Mouse (Mus musculus) lung, embryonic 16.5 days (tissue): ENCODE data around the gene Tut1. TPM values are rescaled to one million over a fixed set of nuclear protein-coding genes. Genes with fewer than 3 reads are reported as not detected.

ENCODE experiments used
- ATAC-seq: fragments of 200-750 bp; cut with Nextera tagmentation; 2 replicates; pipeline ENCODE4 v1.8.0; 2017; ENCODE audit warnings: low read depth, mild to moderate bottlenecking, moderate library complexity
- H3K27ac ChIP-seq: fragments of 300-500 bp; sonication (generic); 2 replicates; pipeline ENCODE4 v1.5.1; 2014; ENCODE audit warnings: mild to moderate bottlenecking, control low read depth, low read length
- H3K27me3 ChIP-seq: fragments of 300-500 bp; sonication (generic); 2 replicates; pipeline ENCODE4 v1.6.1; 2014; ENCODE audit warnings: low read depth, low read length, mixed read lengths; ENCODE audit not compliant: control insufficient read depth, insufficient read depth
- H3K36me3 ChIP-seq: fragments of 300-500 bp; sonication (generic); 2 replicates; pipeline ENCODE4 v1.6.1; 2014; ENCODE audit warnings: low read length; ENCODE audit not compliant: control insufficient read depth, insufficient read depth
- H3K4me1 ChIP-seq: fragments of 300-500 bp; sonication (generic); replicated peaks from 2 replicates; pipeline ENCODE4 v1.6.1; 2014; ENCODE audit warnings: low read length, mixed read lengths; ENCODE audit not compliant: control insufficient read depth, insufficient read depth
- H3K4me2 ChIP-seq: fragments of 300-500 bp; sonication (generic); 2 replicates; pipeline ENCODE4 v1.6.1; 2014; ENCODE audit warnings: low read depth, low read length, control low read depth
- H3K4me3 ChIP-seq: fragments of 300-500 bp; sonication (generic); 2 replicates; pipeline ENCODE4 v1.5.1; 2014; ENCODE audit warnings: mild to moderate bottlenecking, low read length, control low read depth
- H3K9ac ChIP-seq: fragments of 300-500 bp; sonication (generic); 2 replicates; pipeline ENCODE4 v1.6.1; 2014; ENCODE audit warnings: low read length, control low read depth
- H3K9me3 ChIP-seq: fragments of 300-500 bp; sonication (generic); 2 replicates; pipeline ENCODE4 v1.6.1; 2016; ENCODE audit warnings: low read length; ENCODE audit not compliant: control insufficient read depth
- WGBS: fragments of 180-500 bp; shearing (Covaris S2); extraction: QIAGEN DNeasy Blood & Tissue Kit; methylation state at CpG from one replicate; pipeline ENCODE4 v1.1.7; 2014; 5-methylcytosine and 5-hydroxymethylcytosine counted together
- polyA plus RNA-seq: library from polyadenylated mRNA; unstranded; fragments of >200 nt; fragmentation: Nextera tagmentation; extraction: Ambion mirVana; gene quantifications from 2 replicates; pipeline ENCODE4 v1.2.1, GENCODE M21; 2015

The Tut1 gene
- polyA plus RNA-seq, 1 experiment from 2014 or later: 27.5 TPM

GRCm38 (mm10) chr19:8974638-8975037 lies 21.0 kb downstream of the Tut1 start:
- no peak for ATAC-seq
- Histone ChIP-seq H3K27me3 (no peaks in the 10 kb centered on the region), H3K36me3 (peaks cover 75% of the 10 kb centered on the region), H3K4me2 (no peak overlapping the region), H3K4me3 (no peak overlapping the region), H3K9ac (no peak overlapping the region), H3K9me3 (no peaks in the 10 kb centered on the region), H3K4me1 (no peaks in the 10 kb centered on the region), H3K27ac (no peak overlapping the region)
- 68% methylated on average over 1 of the region's 1 CpGs for WGBS

- Histone ChIP-seq H3K4me1 (no peaks in the 10 kb centered on the region; the same call in 1 of the 2 replicates), H3K27me3 (no peaks in the 10 kb centered on the region), H3K9me3 (no peaks in the 10 kb centered on the region), H3K36me3 (peaks cover 69% of the 10 kb centered on the region), H3K27ac (no peak overlapping the region), H3K4me3 (no peak overlapping the region), H3K4me2 (no peak overlapping the region), H3K9ac (no peak overlapping the region)
- WGBS: 94% methylated on average over 2 of the region's 2 CpGs
- no peak for ATAC-seq
Measured at GRCm38 (mm10) chr19:8975491-8975890, 21.8 kb downstream of the Tut1 start.

GRCm38 (mm10) chr19:8976535-8976934 lies 22.9 kb downstream of the Tut1 start:
- peak; percentile 79 for ATAC-seq
- Histone ChIP-seq H3K4me3 (no peak overlapping the region), H3K27ac (no peak overlapping the region), H3K4me2 (no peak overlapping the region), H3K36me3 (peaks cover 60% of the 10 kb centered on the region), H3K4me1 (peaks cover 3% of the 10 kb centered on the region; the same call in 1 of the 2 replicates), H3K9me3 (no peaks in the 10 kb centered on the region), H3K9ac (no peak overlapping the region), H3K27me3 (no peaks in the 10 kb centered on the region)
- 37% methylated on average over 3 of the region's 3 CpGs for WGBS

GRCm38 (mm10) chr19:8980771-8981170 lies 27.1 kb downstream of the Tut1 start:
- Histone ChIP-seq H3K27ac (no peak overlapping the region), H3K4me2 (no peak overlapping the region), H3K4me1 (peaks cover 39% of the 10 kb centered on the region), H3K36me3 (peaks cover 23% of the 10 kb centered on the region), H3K9ac (no peak overlapping the region), H3K27me3 (no peaks in the 10 kb centered on the region), H3K4me3 (no peak overlapping the region), H3K9me3 (no peaks in the 10 kb centered on the region)
- 58% methylated on average over 5 of the region's 5 CpGs for WGBS
- no peak for ATAC-seq

- H3K9ac ChIP-seq: no peak overlapping the region
- no peak for ATAC-seq
- 48% methylated on average over 2 of the region's 2 CpGs for WGBS
- peaks cover 23% of the 10 kb centered on the region for H3K36me3 ChIP-seq
- H3K27ac ChIP-seq: peak overlapping the region; percentile 64; the same call in 1 of the 2 replicates
- H3K4me1 ChIP-seq: peaks cover 44% of the 10 kb centered on the region
- no peak overlapping the region for H3K4me3 ChIP-seq
- no peak overlapping the region for H3K4me2 ChIP-seq
- H3K27me3 ChIP-seq: no peaks in the 10 kb centered on the region
- H3K9me3 ChIP-seq: no peaks in the 10 kb centered on the region
Measured at GRCm38 (mm10) chr19:8981450-8982168, 28.0 kb downstream of the Tut1 start.

GRCm38 (mm10) chr19:8982303-8983149 lies 28.9 kb downstream of the Tut1 start:
- no peak overlapping the region for H3K4me2 ChIP-seq
- no peaks in the 10 kb centered on the region for H3K27me3 ChIP-seq
- H3K27ac ChIP-seq: peak overlapping the region; percentile 64
- H3K9ac ChIP-seq: 0 out of 2 replicates have a peak overlapping the region, but pooled peaks have one; percentile 1
- 36% methylated on average over 5 of the region's 5 CpGs for WGBS
- no peak overlapping the region for H3K4me3 ChIP-seq
- ATAC-seq: peak; percentile 52
- peaks cover 19% of the 10 kb centered on the region for H3K36me3 ChIP-seq
- H3K9me3 ChIP-seq: no peaks in the 10 kb centered on the region
- peaks cover 44% of the 10 kb centered on the region for H3K4me1 ChIP-seq

GRCm38 (mm10) chr19:8983150-8983650 lies 29.6 kb downstream of the Tut1 start:
- no peaks in the 10 kb centered on the region for H3K27me3 ChIP-seq
- peaks cover 49% of the 10 kb centered on the region for H3K4me1 ChIP-seq
- no peaks in the 10 kb centered on the region for H3K9me3 ChIP-seq
- no peak overlapping the region for H3K9ac ChIP-seq
- H3K4me3 ChIP-seq: no peak overlapping the region
- no peak overlapping the region for H3K4me2 ChIP-seq
- 18% methylated on average over 4 of the region's 4 CpGs for whole genome bisulfite sequencing
- peak; percentile 53 for ATAC-seq
- peaks cover 14% of the 10 kb centered on the region for H3K36me3 ChIP-seq
- H3K27ac ChIP-seq: peak overlapping the region; percentile 64

GRCm38 (mm10) chr19:8984255-8984868 lies 30.7 kb downstream of the Tut1 start:
- Histone ChIP-seq H3K9ac (peak overlapping the region; percentile 21; the same call in 1 of the 2 replicates), H3K27ac (peak overlapping the region; percentile 45; the same call in 1 of the 2 replicates), H3K4me2 (no peak overlapping the region; the same call in 1 of the 2 replicates), H3K4me1 (peaks cover 55% of the 10 kb centered on the region), H3K4me3 (no peak overlapping the region), H3K36me3 (peaks cover 4% of the 10 kb centered on the region), H3K27me3 (no peaks in the 10 kb centered on the region), H3K9me3 (no peaks in the 10 kb centered on the region)
- 12% methylated on average over 7 of the region's 7 CpGs for WGBS
- no peak for ATAC-seq

GRCm38 (mm10) chr19:8985891-8986290 lies 32.2 kb downstream of the Tut1 start:
- no peak overlapping the region for H3K9ac ChIP-seq
- H3K4me3 ChIP-seq: no peak overlapping the region
- no peaks in the 10 kb centered on the region for H3K36me3 ChIP-seq
- peaks cover 57% of the 10 kb centered on the region for H3K4me1 ChIP-seq
- H3K4me2 ChIP-seq: no peak overlapping the region
- no peaks in the 10 kb centered on the region for H3K9me3 ChIP-seq
- 39% methylated on average over 5 of the region's 5 CpGs for WGBS
- H3K27ac ChIP-seq: no peak overlapping the region
- H3K27me3 ChIP-seq: no peaks in the 10 kb centered on the region
- ATAC-seq: no peak
